In the genomic region with DNA sequence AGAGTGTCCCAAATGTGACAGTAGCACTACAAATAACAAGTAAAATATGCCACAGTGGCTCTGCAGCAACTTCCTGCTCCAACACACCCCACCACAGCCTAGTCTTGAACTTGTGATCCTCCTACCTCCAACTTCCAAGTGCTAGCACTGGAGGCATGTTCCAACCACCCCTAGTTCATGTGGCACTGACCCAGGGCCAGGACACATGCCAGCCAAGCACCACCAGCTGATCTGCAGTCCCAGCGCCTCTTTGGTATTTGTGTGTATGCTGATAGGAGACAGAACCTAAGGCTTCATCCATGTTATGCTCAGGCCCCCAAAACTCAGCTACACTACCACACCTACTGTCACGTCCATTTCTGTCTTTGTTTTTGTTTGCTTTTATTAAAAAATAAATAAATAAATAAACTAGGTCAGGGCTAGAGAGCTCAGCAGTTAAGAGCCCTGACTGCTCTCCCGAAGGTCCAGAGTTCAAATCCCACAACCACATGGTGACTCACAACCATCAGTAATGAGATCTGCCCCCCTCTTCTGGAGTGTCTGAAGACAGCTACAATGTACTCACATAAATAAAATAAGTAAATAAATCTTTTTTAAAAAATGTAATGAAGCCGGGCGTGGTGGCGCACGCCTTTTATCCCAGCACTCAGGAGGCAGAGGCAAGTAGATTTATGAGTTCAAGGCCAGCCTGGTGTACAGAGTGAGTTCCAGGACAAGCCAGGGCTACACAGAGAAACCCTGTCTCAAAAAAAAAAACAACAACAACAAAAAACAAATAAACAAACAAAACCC, we compare ENCODE assay signal across 31 mouse cellular contexts. TPM values are rescaled to one million over a fixed set of nuclear protein-coding genes. Genes with fewer than 3 reads are reported as not detected.
DNase-seq lines count a peak whose midpoint lies in the region; TF ChIP-seq lines count a peak whose summit lies in the region.
"Had no signal": no experiment of that assay in that cellular context is flagged by ENCODE, and none has a peak within 500 bp of the region (broad histone marks: within the 10 kb centered on the region; RNA-seq: fewer than 3 reads in every experiment).

No protein-coding gene starts in this region.

- H3K27me3 ChIP-seq in kidney, adult 2 months (replicated peaks; ENCODE audit: control insufficient read depth, insufficient read depth, low read length) = no peaks in the 10 kb centered on the region
- H3K27me3 ChIP-seq in ES-Bruce4 (ENCODE audit: control insufficient read depth, insufficient read depth, low read length, poor library complexity, severe bottlenecking) = no peaks in the 10 kb centered on the region
- H3K27me3 ChIP-seq: hindbrain, embryonic 15.5 days; intestine, embryonic 15.5 days; kidney, embryonic 15.5 days; limb, embryonic 12.5 days; neural tube, embryonic 12.5 days; stomach, embryonic 15.5 days had no signal

- peaks cover 18% of the 10 kb centered on the region for H3K4me1 ChIP-seq in kidney, adult 2 months (ENCODE audit: control insufficient read depth, insufficient read depth, low read length)
- H3K4me1 ChIP-seq in ES-Bruce4 (ENCODE audit: control insufficient read depth, insufficient read depth, low read length) = no peaks in the 10 kb centered on the region

- no peak for TF ChIP-seq CTCF in kidney, adult 2 months (conservative IDR thresholded peaks at IDR 0.05; ENCODE audit: insufficient read depth, insufficient read length, low read depth, low read length)
- TF ChIP-seq CTCF in ES-Bruce4 (IDR thresholded peaks at IDR 0.05; ENCODE audit: low read depth, low read length) = no peak

- H3K4me3 ChIP-seq in kidney, adult 2 months (ENCODE audit: insufficient read depth, low read depth, low read length) = no peak overlapping the region
- peak overlapping the region; percentile 1; the same call in 1 of the 2 replicates for H3K4me3 ChIP-seq in ES-Bruce4 (ENCODE audit: low read depth, low read length)
- no peak overlapping the region; the same call in 1 of the 2 replicates for H3K4me3 ChIP-seq in macrophage (ENCODE audit: inconsistent target)
- H3K4me3 ChIP-seq: intestine, embryonic 15.5 days; kidney, embryonic 15.5 days; neural tube, embryonic 12.5 days; stomach, embryonic 15.5 days had no signal

- peak; percentile 36 to 59 for DNase-seq in adrenal gland, adult (ENCODE audit: inconsistent age in 2 of 2, low spot score in 1 of 2)
- DNase-seq in adrenal gland, postnatal 14 days = no peak
- peak; percentile 36 for DNase-seq in kidney, adult 2 months
- no peak for DNase-seq in kidney, adult 11 months
- no peak for DNase-seq in yolk sac, embryonic 10.5 days (ENCODE audit: low spot score)
- DNase-seq: adrenal gland, adult 8-10 months; cerebellum, adult 8-10 months; forebrain, postnatal 0 days; heart, postnatal 4 days; layer of hippocampus, postnatal 36 days; lung, adult 2 months; lung, postnatal 14 days; midbrain, embryonic 14.5 days; retina, postnatal 1 day; thymus, postnatal 25 days had no signal

- WGBS in kidney, adult 2 months = 83% methylated on average over 7 of the region's 7 CpGs
- WGBS in macrophage (ENCODE audit: missing documents) = 97% methylated on average over 7 of the region's 7 CpGs

- H3K79me2 ChIP-seq in macrophage (ENCODE audit: inconsistent target) = peaks cover 65% of the 10 kb centered on the region

- TF ChIP-seq EP300 in ES-Bruce4 (IDR thresholded peaks at IDR 0.05; ENCODE audit: insufficient read depth, low read depth, low read length) = no peak

- no peak for TF ChIP-seq POLR2A in kidney, adult 2 months (IDR thresholded peaks at IDR 0.05; ENCODE audit: low read depth, low read length)
- no peak for TF ChIP-seq POLR2A in ES-Bruce4 (IDR thresholded peaks at IDR 0.05; ENCODE audit: insufficient read depth, low read length)

- H3K27ac ChIP-seq in kidney, adult 2 months (ENCODE audit: insufficient read depth, low read depth, low read length) = no peak overlapping the region
- H3K27ac ChIP-seq in ES-Bruce4 (ENCODE audit: insufficient read depth, low read length) (peak overlapping the region; percentile 78), macrophage (0 out of 2 replicates have a peak overlapping the region, but pooled peaks have one; percentile 19)
- H3K27ac ChIP-seq: heart, embryonic 10.5 days; hindbrain, embryonic 15.5 days; intestine, embryonic 15.5 days; kidney, embryonic 15.5 days; limb, embryonic 12.5 days; neural tube, embryonic 12.5 days; stomach, embryonic 15.5 days had no signal

- H3K9me3 ChIP-seq in ES-Bruce4 (replicated peaks; ENCODE audit: control insufficient read depth, insufficient read depth, low read length, poor library complexity, severe bottlenecking) = no peaks in the 10 kb centered on the region
- H3K9me3 ChIP-seq: heart, embryonic 10.5 days; hindbrain, embryonic 15.5 days; intestine, embryonic 15.5 days; kidney, embryonic 15.5 days; limb, embryonic 12.5 days; neural tube, embryonic 12.5 days; stomach, embryonic 15.5 days had no signal

- H3K36me3 ChIP-seq in kidney, adult 2 months (ENCODE audit: control insufficient read depth, insufficient read depth, low read length) = no peaks in the 10 kb centered on the region
- H3K36me3 ChIP-seq in ES-Bruce4 (ENCODE audit: control insufficient read depth, insufficient read depth, low read length, poor library complexity, severe bottlenecking) (peaks cover 35% of the 10 kb centered on the region), macrophage (ENCODE audit: inconsistent target) (peaks cover 33% of the 10 kb centered on the region; the same call in 1 of the 2 replicates)

- H3K9ac ChIP-seq in ES-Bruce4 (ENCODE audit: low read depth, poor library complexity, severe bottlenecking) = peak overlapping the region; percentile 90
- H3K9ac ChIP-seq: forebrain, postnatal 0 days; hindbrain, embryonic 15.5 days; intestine, embryonic 15.5 days; kidney, embryonic 15.5 days; limb, embryonic 12.5 days; neural tube, embryonic 12.5 days; stomach, embryonic 15.5 days had no signal

RNA-seq across cellular contexts. Expression of gene Bax, which starts 2.5 kb away (rescaled TPM):
- total RNA-seq in adrenal gland, postnatal 14 days (2021) = 54.4 and 60.0 TPM in 2 replicates
- 104 and 112 TPM in 2 replicates for polyA plus RNA-seq in kidney, adult 2 months (2012; rRNA removed)
- 250 and 287 TPM in 2 replicates for polyA plus RNA-seq in ES-Bruce4 (2011; ENCODE audit: insufficient read depth, insufficient read length, low read depth, missing spikeins)
- 100 to 1,000 TPM in 21 of 26 experiments, 10 to 100 TPM in 5; 69.8 to 213 (median 134) TPM for total RNA-seq in macrophage (2018; cell fraction: chromatin; rRNA removed)
- total RNA-seq in macrophage (2018; cell fraction: cytosol; rRNA removed) = 100 to 1,000 TPM; 144 to 214 (median 171) TPM
- 100 to 1,000 TPM; 106 to 261 (median 170) TPM for total RNA-seq in macrophage (2018; cell fraction: nucleus; rRNA removed)
- polyA plus RNA-seq in macrophage (2018) = 72.6 to 246 TPM (median 245 TPM) in 3 replicates

RNA-seq across cellular contexts. Expression of gene Ftl1, which starts 4.5 kb away (rescaled TPM):
- 638 and 688 TPM in 2 replicates for total RNA-seq in adrenal gland, postnatal 14 days (2021)
- 6,932 and 8,155 TPM in 2 replicates for polyA plus RNA-seq in kidney, adult 2 months (2012; rRNA removed)
- polyA plus RNA-seq in ES-Bruce4 (2011; ENCODE audit: insufficient read depth, insufficient read length, low read depth, missing spikeins) (5,956 and 6,533 TPM in 2 replicates), macrophage (2018) (15,351 to 37,573 TPM (median 32,957 TPM) in 3 replicates)
- total RNA-seq in macrophage (2018; cell fraction: chromatin; rRNA removed) = 1,000 to 10,000 TPM in 17 of 26 experiments, 100 to 1,000 TPM in 9; 394 to 2,185 (median 1,126) TPM
- over 10,000 TPM; 22,605 to 41,733 (median 29,198) TPM for total RNA-seq in macrophage (2018; cell fraction: cytosol; rRNA removed)
- 1,000 to 10,000 TPM; 1,882 to 6,751 (median 4,081) TPM for total RNA-seq in macrophage (2018; cell fraction: nucleus; rRNA removed)

RNA-seq across cellular contexts. Expression of gene Tulp2, which starts 17.5 kb away (rescaled TPM):
- total RNA-seq in adrenal gland, postnatal 14 days (2021) = 0.49 and 1.1 TPM in 2 replicates
- 0.20 and 0.46 TPM in 2 replicates for polyA plus RNA-seq in kidney, adult 2 months (2012; rRNA removed)
- polyA plus RNA-seq in ES-Bruce4 (2011; ENCODE audit: insufficient read depth, insufficient read length, low read depth, missing spikeins) (1.3 and 2.4 TPM in 2 replicates), macrophage (2018) (not detected in 3 replicates)
- total RNA-seq in macrophage (2018; cell fraction: chromatin; rRNA removed) = not detected
- total RNA-seq in macrophage (2018; cell fraction: cytosol; rRNA removed) = under 1 TPM in 1 of 26 experiments, not detected in 25; 0.10 TPM
- total RNA-seq in macrophage (2018; cell fraction: nucleus; rRNA removed) = not detected
- total RNA-seq: layer of hippocampus, adult 8-10 months; layer of hippocampus, postnatal 36 days; left cerebral cortex, postnatal 10 days had no signal

RNA-seq across cellular contexts. Expression of gene Gm45808, which starts 22.4 kb away (rescaled TPM):
- 24.6 and 31.2 TPM in 2 replicates for total RNA-seq in adrenal gland, postnatal 14 days (2021)
- 1.1 and 1.2 TPM in 2 replicates for polyA plus RNA-seq in kidney, adult 2 months (2012; rRNA removed)
- not detected in 2 replicates for polyA plus RNA-seq in ES-Bruce4 (2011; ENCODE audit: insufficient read depth, insufficient read length, low read depth, missing spikeins)
- total RNA-seq in macrophage (2018; cell fraction: chromatin; rRNA removed) = not detected
- under 1 TPM in 7 of 26 experiments, not detected in 19; 0.22 to 0.78 (median 0.34) TPM for total RNA-seq in macrophage (2018; cell fraction: cytosol; rRNA removed)
- total RNA-seq in macrophage (2018; cell fraction: nucleus; rRNA removed) = not detected
- not detected in 3 replicates for polyA plus RNA-seq in macrophage (2018)
- total RNA-seq: forebrain, postnatal 0 days; left cerebral cortex, postnatal 10 days; megakaryocyte-erythroid progenitor cell, adult 5-6 weeks had no signal
- polyA plus RNA-seq: cortical plate, adult 2 months; embryonic facial prominence, embryonic 11.5 days; forebrain, embryonic 11.5 days; forebrain, postnatal 0 days; heart, embryonic 10.5 days; heart, embryonic 16.5 days; hindbrain, embryonic 15.5 days; intestine, embryonic 15.5 days; kidney, embryonic 15.5 days; limb, embryonic 12.5 days; lung, adult 2 months; midbrain, embryonic 14.5 days; neural tube, embryonic 12.5 days; stomach, embryonic 15.5 days had no signal

RNA-seq across cellular contexts. Expression of gene Dhdh, which starts 24.4 kb away (rescaled TPM):
- 46.8 and 54.1 TPM in 2 replicates for total RNA-seq in adrenal gland, postnatal 14 days (2021)
- 6.0 and 6.1 TPM in 2 replicates for polyA plus RNA-seq in kidney, adult 2 months (2012; rRNA removed)
- polyA plus RNA-seq in ES-Bruce4 (2011; ENCODE audit: insufficient read depth, insufficient read length, low read depth, missing spikeins) (15.3 and 15.5 TPM in 2 replicates), macrophage (2018) (12.5 to 24.6 TPM (median 12.8 TPM) in 3 replicates)
- 10 to 100 TPM in 18 of 26 experiments, 1 to 10 TPM in 8; 2.6 to 55.0 (median 19.6) TPM for total RNA-seq in macrophage (2018; cell fraction: chromatin; rRNA removed)
- 10 to 100 TPM in 22 of 26 experiments, 1 to 10 TPM in 4; 8.2 to 18.0 (median 12.3) TPM for total RNA-seq in macrophage (2018; cell fraction: cytosol; rRNA removed)
- total RNA-seq in macrophage (2018; cell fraction: nucleus; rRNA removed) = 10 to 100 TPM in 16 of 26 experiments, 1 to 10 TPM in 10; 4.7 to 44.0 (median 13.7) TPM

Comparison
In these comparisons a context has a peak if more than half of its experiments do, and no peak if none do; other contexts are left out.
1. DNase-seq: peak in adrenal gland, adult (2 of 2) and kidney, adult 2 months (single experiment); none in adrenal gland, postnatal 14 days (single experiment), kidney, adult 11 months (single experiment) and yolk sac, embryonic 10.5 days (single experiment).